Mouse (Mus musculus): ENCODE measurements at regions not wholly inside any gene's neighbourhood (a gene's known extent, or its start where the extent isn't known, plus 50 kb on each side); places are given as distances from the start of the nearest gene placed in this dataset.

DNA sequence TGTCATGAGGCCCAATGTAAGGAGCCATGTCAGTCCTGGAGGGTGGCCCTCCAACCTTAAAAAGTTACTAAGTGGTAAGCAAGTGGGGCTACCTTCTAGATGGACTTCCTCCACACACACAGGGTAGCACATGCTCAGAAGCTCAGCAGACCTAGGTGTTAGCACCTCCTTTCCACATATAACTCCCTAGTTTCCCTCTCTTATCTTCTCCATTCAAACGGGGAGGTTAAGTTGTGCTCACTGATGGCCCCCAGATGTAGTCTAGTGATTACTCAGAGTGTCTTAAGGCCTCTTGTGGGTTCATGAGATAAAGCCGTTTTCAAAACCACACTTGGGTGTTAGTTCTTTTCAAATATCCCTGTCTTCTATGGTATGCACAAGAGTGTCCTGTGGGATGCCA, 188.7 kb downstream of the Sec16b start:
- in situ Hi-C loops (cut with MboI; ENCODE audit: low sequenced_read_pairs in 2 of 2, unreplicated experiment in 2 of 2): no loop called here
- H3K27ac ChIP-seq (ENCODE audit: insufficient read depth, low read depth, low read length, poor library complexity, severe bottlenecking): no peak overlapping the region
- TF ChIP-seq HCFC1 (IDR thresholded peaks at IDR 0.05; ENCODE audit: borderline replicate concordance, insufficient read depth, low read length): no peak
- no peak for TF ChIP-seq ZNF384 (IDR thresholded peaks at IDR 0.05; ENCODE audit: low read depth, low read length)
- no peak for TF ChIP-seq CHD2 (IDR thresholded peaks at IDR 0.05; ENCODE audit: low read depth, low read length)
- no peak for TF ChIP-seq MAFK (IDR thresholded peaks at IDR 0.05; ENCODE audit: insufficient read depth, low read depth, low read length)
- no peak for TF ChIP-seq ZC3H11A (IDR thresholded peaks at IDR 0.05; ENCODE audit: borderline replicate concordance, low read depth, low read length)

DNA sequence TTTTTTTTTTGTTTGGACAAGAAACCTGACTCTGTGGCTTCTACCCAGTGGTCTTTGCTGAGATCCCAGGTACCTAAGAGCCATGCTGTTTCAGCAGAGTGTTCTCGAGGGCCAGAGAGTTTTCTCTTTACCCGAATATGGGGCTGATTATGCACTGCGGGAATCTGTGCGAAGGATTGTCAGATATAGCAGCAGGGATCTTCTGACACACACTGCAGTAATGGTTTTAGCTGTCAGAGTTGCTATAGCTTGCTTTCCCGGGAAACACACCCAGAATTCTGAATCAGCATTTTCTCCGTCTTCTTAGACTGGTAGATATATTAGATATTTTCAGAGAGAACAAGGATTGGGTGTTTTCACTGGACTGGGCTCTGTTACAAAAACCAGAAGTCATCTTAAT, 197.1 kb downstream of the Sec16b start:
- in situ Hi-C loops (cut with MboI; ENCODE audit: low sequenced_read_pairs in 2 of 2, unreplicated experiment in 2 of 2): no loop called here
- H3K9ac ChIP-seq (ENCODE audit: insufficient read depth, low read depth, low read length, poor library complexity, severe bottlenecking): no peak overlapping the region

More for the DNA sequence above, 188.7 kb downstream of the Sec16b start:
- no peaks in the 10 kb centered on the region for H3K36me3 ChIP-seq (ENCODE audit: control insufficient read depth, insufficient read depth, low read length, poor library complexity, severe bottlenecking)
- no peak overlapping the region for H3K4me3 ChIP-seq (ENCODE audit: insufficient read depth in 1 of 2, low read depth in 1 of 2, low read length in 2 of 2, poor library complexity in 1 of 2, severe bottlenecking in 1 of 2)
- no peak for DNase-seq (ENCODE audit: low read depth, low spot score)
- H3K9me3 ChIP-seq (ENCODE audit: control insufficient read depth, insufficient read depth, low read depth, low read length): no peaks in the 10 kb centered on the region
- H3K9ac ChIP-seq (ENCODE audit: insufficient read depth, low read depth, low read length, poor library complexity, severe bottlenecking): no peak overlapping the region
- H3K4me1 ChIP-seq (ENCODE audit: control insufficient read depth in 2 of 2, insufficient read depth in 2 of 2, low read length in 2 of 2, poor library complexity in 1 of 2): no peaks in the 10 kb centered on the region

DNA sequence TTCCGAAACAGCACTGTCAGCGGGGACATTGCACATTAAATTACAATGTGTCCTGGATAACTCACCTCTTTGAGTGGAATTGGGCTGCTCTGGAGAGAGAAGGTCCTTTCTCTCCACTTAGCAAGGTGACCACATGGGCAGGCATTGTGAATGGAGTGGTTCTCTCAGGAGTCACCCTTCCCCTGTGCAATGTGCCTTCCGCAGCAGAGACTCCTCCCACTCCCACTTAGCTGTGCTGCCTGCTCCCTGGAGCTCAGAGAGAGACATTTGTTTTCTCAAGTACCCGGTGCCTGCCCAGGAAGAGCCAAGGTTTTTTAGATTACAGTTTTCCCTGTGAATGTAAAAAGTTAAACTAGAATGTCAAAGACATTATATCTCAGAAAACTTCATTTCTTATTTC, 198.8 kb downstream of the Sec16b start:
- H3K9ac ChIP-seq (ENCODE audit: insufficient read depth, low read depth, low read length, poor library complexity, severe bottlenecking): no peak overlapping the region
- no peak overlapping the region for H3K4me3 ChIP-seq (ENCODE audit: insufficient read depth in 1 of 2, low read depth in 1 of 2, low read length in 2 of 2, poor library complexity in 1 of 2, severe bottlenecking in 1 of 2)
- DNase-seq (ENCODE audit: low read depth, low spot score): no peak
- H3K27ac ChIP-seq (ENCODE audit: insufficient read depth, low read depth, low read length, poor library complexity, severe bottlenecking): no peak overlapping the region
- in situ Hi-C loops (cut with MboI; ENCODE audit: low sequenced_read_pairs in 2 of 2, unreplicated experiment in 2 of 2): no loop called here
- no peaks in the 10 kb centered on the region for H3K36me3 ChIP-seq (ENCODE audit: control insufficient read depth, insufficient read depth, low read length, poor library complexity, severe bottlenecking)
- H3K9me3 ChIP-seq (ENCODE audit: control insufficient read depth, insufficient read depth, low read depth, low read length): no peaks in the 10 kb centered on the region
- TF ChIP-seq HCFC1 (IDR thresholded peaks at IDR 0.05; ENCODE audit: borderline replicate concordance, insufficient read depth, low read length) (no peak), ZNF384 (IDR thresholded peaks at IDR 0.05; ENCODE audit: low read depth, low read length) (no peak), CHD2 (IDR thresholded peaks at IDR 0.05; ENCODE audit: low read depth, low read length) (no peak), ZC3H11A (IDR thresholded peaks at IDR 0.05; ENCODE audit: borderline replicate concordance, low read depth, low read length) (no peak), MAFK (IDR thresholded peaks at IDR 0.05; ENCODE audit: insufficient read depth, low read depth, low read length) (no peak)
- H3K4me1 ChIP-seq (ENCODE audit: control insufficient read depth in 2 of 2, insufficient read depth in 2 of 2, low read length in 2 of 2, poor library complexity in 1 of 2): no peaks in the 10 kb centered on the region

More for the DNA sequence above, 197.1 kb downstream of the Sec16b start:
- H3K4me1 ChIP-seq (ENCODE audit: control insufficient read depth in 2 of 2, insufficient read depth in 2 of 2, low read length in 2 of 2, poor library complexity in 1 of 2): no peaks in the 10 kb centered on the region
- no peak overlapping the region for H3K27ac ChIP-seq (ENCODE audit: insufficient read depth, low read depth, low read length, poor library complexity, severe bottlenecking)
- TF ChIP-seq CHD2 (IDR thresholded peaks at IDR 0.05; ENCODE audit: low read depth, low read length) (no peak), HCFC1 (IDR thresholded peaks at IDR 0.05; ENCODE audit: borderline replicate concordance, insufficient read depth, low read length) (no peak), ZC3H11A (IDR thresholded peaks at IDR 0.05; ENCODE audit: borderline replicate concordance, low read depth, low read length) (no peak), ZNF384 (IDR thresholded peaks at IDR 0.05; ENCODE audit: low read depth, low read length) (no peak), MAFK (IDR thresholded peaks at IDR 0.05; ENCODE audit: insufficient read depth, low read depth, low read length) (no peak)
- no peak for DNase-seq (ENCODE audit: low read depth, low spot score)
- H3K36me3 ChIP-seq (ENCODE audit: control insufficient read depth, insufficient read depth, low read length, poor library complexity, severe bottlenecking): no peaks in the 10 kb centered on the region
- H3K9me3 ChIP-seq (ENCODE audit: control insufficient read depth, insufficient read depth, low read depth, low read length): no peaks in the 10 kb centered on the region
- no peak overlapping the region for H3K4me3 ChIP-seq (ENCODE audit: insufficient read depth in 1 of 2, low read depth in 1 of 2, low read length in 2 of 2, poor library complexity in 1 of 2, severe bottlenecking in 1 of 2)

DNA sequence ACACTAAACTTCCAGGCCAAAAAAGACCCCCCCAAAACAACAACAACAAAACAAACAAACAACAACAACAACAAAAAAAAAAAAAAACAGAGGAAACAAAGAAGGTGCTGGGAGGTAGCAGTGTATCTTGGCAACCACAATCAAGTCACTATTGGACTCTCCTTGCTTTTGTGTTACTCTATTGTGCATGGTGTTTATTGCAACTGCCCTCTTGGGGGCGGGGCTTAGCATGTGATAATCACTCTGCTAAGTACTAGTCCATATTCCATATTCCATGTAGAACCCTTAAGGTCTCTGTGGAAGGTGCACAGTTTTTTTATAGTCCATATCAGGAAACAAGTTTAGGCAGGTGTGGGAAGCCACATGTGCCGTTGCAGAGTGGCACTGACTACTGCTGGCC, 200.7 kb downstream of the Sec16b start:
- DNase-seq (ENCODE audit: low read depth, low spot score): no peak
- no peak for TF ChIP-seq ZNF384 (IDR thresholded peaks at IDR 0.05; ENCODE audit: low read depth, low read length)
- TF ChIP-seq ZC3H11A (IDR thresholded peaks at IDR 0.05; ENCODE audit: borderline replicate concordance, low read depth, low read length): no peak
- no peak for TF ChIP-seq MAFK (IDR thresholded peaks at IDR 0.05; ENCODE audit: insufficient read depth, low read depth, low read length)
- no peak for TF ChIP-seq CHD2 (IDR thresholded peaks at IDR 0.05; ENCODE audit: low read depth, low read length)
- no peak for TF ChIP-seq HCFC1 (IDR thresholded peaks at IDR 0.05; ENCODE audit: borderline replicate concordance, insufficient read depth, low read length)
- Histone ChIP-seq H3K27ac (ENCODE audit: insufficient read depth, low read depth, low read length, poor library complexity, severe bottlenecking) (no peak overlapping the region), H3K9ac (ENCODE audit: insufficient read depth, low read depth, low read length, poor library complexity, severe bottlenecking) (no peak overlapping the region), H3K9me3 (ENCODE audit: control insufficient read depth, insufficient read depth, low read depth, low read length) (no peaks in the 10 kb centered on the region), H3K4me3 (ENCODE audit: insufficient read depth in 1 of 2, low read depth in 1 of 2, low read length in 2 of 2, poor library complexity in 1 of 2, severe bottlenecking in 1 of 2) (no peak overlapping the region), H3K36me3 (ENCODE audit: control insufficient read depth, insufficient read depth, low read length, poor library complexity, severe bottlenecking) (no peaks in the 10 kb centered on the region), H3K4me1 (ENCODE audit: control insufficient read depth in 2 of 2, insufficient read depth in 2 of 2, low read length in 2 of 2, poor library complexity in 1 of 2) (no peaks in the 10 kb centered on the region)
- in situ Hi-C loops (cut with MboI; ENCODE audit: low sequenced_read_pairs in 2 of 2, unreplicated experiment in 2 of 2): no loop called here

DNA sequence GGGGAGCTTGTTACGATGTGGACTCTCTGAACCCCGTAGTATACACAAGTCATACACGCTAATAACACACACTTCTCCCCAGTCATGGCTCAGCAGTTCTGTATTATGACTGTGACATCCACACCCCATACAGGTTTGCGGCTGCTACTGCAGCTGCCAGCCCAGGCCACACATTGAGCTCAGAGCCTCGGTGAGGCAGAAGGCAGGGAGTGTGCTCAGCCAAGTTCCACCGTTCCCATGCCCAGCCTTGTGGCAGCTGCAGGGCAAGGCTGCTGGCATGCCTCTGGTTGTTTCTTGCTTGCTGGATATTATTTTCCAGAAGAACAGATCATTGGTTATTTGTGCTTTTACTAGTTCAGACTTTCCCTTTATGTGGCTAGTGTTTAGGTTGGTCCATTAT, 202.6 kb downstream of the Sec16b start:
- no peaks in the 10 kb centered on the region for H3K9me3 ChIP-seq (ENCODE audit: control insufficient read depth, insufficient read depth, low read depth, low read length)
- no peak for TF ChIP-seq ZC3H11A (IDR thresholded peaks at IDR 0.05; ENCODE audit: borderline replicate concordance, low read depth, low read length)
- no peak for TF ChIP-seq ZNF384 (IDR thresholded peaks at IDR 0.05; ENCODE audit: low read depth, low read length)
- TF ChIP-seq HCFC1 (IDR thresholded peaks at IDR 0.05; ENCODE audit: borderline replicate concordance, insufficient read depth, low read length): no peak
- no peak for TF ChIP-seq MAFK (IDR thresholded peaks at IDR 0.05; ENCODE audit: insufficient read depth, low read depth, low read length)
- no peak for TF ChIP-seq CHD2 (IDR thresholded peaks at IDR 0.05; ENCODE audit: low read depth, low read length)
- H3K4me3 ChIP-seq (ENCODE audit: insufficient read depth in 1 of 2, low read depth in 1 of 2, low read length in 2 of 2, poor library complexity in 1 of 2, severe bottlenecking in 1 of 2): no peak overlapping the region
- no peaks in the 10 kb centered on the region for H3K4me1 ChIP-seq (ENCODE audit: control insufficient read depth in 2 of 2, insufficient read depth in 2 of 2, low read length in 2 of 2, poor library complexity in 1 of 2)
- in situ Hi-C loops (cut with MboI; ENCODE audit: low sequenced_read_pairs in 2 of 2, unreplicated experiment in 2 of 2): no loop called here
- H3K27ac ChIP-seq (ENCODE audit: insufficient read depth, low read depth, low read length, poor library complexity, severe bottlenecking): no peak overlapping the region
- H3K36me3 ChIP-seq (ENCODE audit: control insufficient read depth, insufficient read depth, low read length, poor library complexity, severe bottlenecking): no peaks in the 10 kb centered on the region
- DNase-seq (ENCODE audit: low read depth, low spot score): no peak
- no peak overlapping the region for H3K9ac ChIP-seq (ENCODE audit: insufficient read depth, low read depth, low read length, poor library complexity, severe bottlenecking)
